Mouse (Mus musculus) liver, embryonic 12.5 days (tissue): ENCODE data around the gene Map3k3. TPM values are rescaled to one million over a fixed set of nuclear protein-coding genes. Genes with fewer than 3 reads are reported as not detected.

Experiments
- ATAC-seq: fragments of 200-750 bp; cut with Nextera tagmentation; 2 replicates; pipeline ENCODE4 v1.8.0; 2017; ENCODE audit warnings: moderate number of reproducible peaks, mild to moderate bottlenecking, moderate library complexity
- H3K27ac ChIP-seq: fragments of 300-500 bp; sonication (generic); 2 replicates; pipeline ENCODE4 v1.5.1; 2016; ENCODE audit warnings: mild to moderate bottlenecking
- H3K27me3 ChIP-seq: fragments of 300-500 bp; sonication (generic); replicated peaks from 2 replicates; pipeline ENCODE4 v1.6.1; 2016; ENCODE audit warnings: mild to moderate bottlenecking, moderate library complexity
- H3K36me3 ChIP-seq: fragments of 300-500 bp; sonication (generic); 2 replicates; pipeline ENCODE4 v1.6.1; 2016; ENCODE audit warnings: mild to moderate bottlenecking, moderate library complexity
- H3K4me1 ChIP-seq: fragments of 300-500 bp; sonication (generic); 2 replicates; pipeline ENCODE4 v1.6.1; 2016
- H3K4me2 ChIP-seq: fragments of 300-500 bp; sonication (generic); 2 replicates; pipeline ENCODE4 v1.6.1; 2016; ENCODE audit warnings: mild to moderate bottlenecking, moderate library complexity
- H3K4me3 ChIP-seq: fragments of 300-500 bp; sonication (generic); 2 replicates; pipeline ENCODE4 v1.5.1; 2016; ENCODE audit warnings: mild to moderate bottlenecking, moderate library complexity
- H3K9ac ChIP-seq: fragments of 300-500 bp; sonication (generic); 2 replicates; pipeline ENCODE4 v1.6.1; 2016; ENCODE audit warnings: mild to moderate bottlenecking, moderate library complexity
- H3K9me3 ChIP-seq: fragments of 300-500 bp; sonication (generic); replicated peaks from 2 replicates; pipeline ENCODE4 v1.6.1; 2016; ENCODE audit warnings: mild to moderate bottlenecking, moderate library complexity
- WGBS: fragments of 180-500 bp; shearing (Covaris S2); methylation state at CpG from one replicate; pipeline ENCODE4 v1.1.7; 2016; ENCODE audit not compliant: insufficient replicate concordance; 5-methylcytosine and 5-hydroxymethylcytosine counted together
- polyA plus RNA-seq: library from polyadenylated mRNA; unstranded; fragments of >200 nt; fragmentation: Nextera tagmentation; extraction: Ambion mirVana; gene quantifications from 2 replicates; pipeline ENCODE4 v1.2.1, GENCODE M21; 2016

Gene Map3k3
- polyA plus RNA-seq, 1 experiment from 2014 or later: 11.2 TPM

- ATAC-seq: peak; percentile 13
- H3K27ac ChIP-seq: peak within 1 kb of the TSS; percentile 82
- WGBS: 39% methylated on average over 22 of the region's 22 CpGs
- H3K4me2 ChIP-seq: peak within 1 kb of the TSS; percentile 99
- peaks cover 37% of the 10 kb centered on the region for H3K27me3 ChIP-seq
- H3K4me1 ChIP-seq: peaks cover 36% of the 10 kb centered on the region
- H3K9ac ChIP-seq: peak within 1 kb of the TSS; percentile 81
- peak within 1 kb of the TSS; percentile 74 for H3K4me3 ChIP-seq
- no peaks in the 10 kb centered on the region for H3K9me3 ChIP-seq
- peaks cover 42% of the 10 kb centered on the region for H3K36me3 ChIP-seq
Measured at GRCm38 (mm10) chr11:106160841-106161721, 76.7 kb downstream of the Map3k3 start, which contains the start of the genes Gm10840 and Limd2. TSS of gene Gm10840 (plus strand) at chr11:106160850. TSS of gene Limd2 (minus strand) at chr11:106160860.

- Histone ChIP-seq H3K36me3 (peaks cover 39% of the 10 kb centered on the region), H3K27ac (no peak overlapping the region), H3K4me1 (peaks cover 30% of the 10 kb centered on the region), H3K27me3 (peaks cover 37% of the 10 kb centered on the region), H3K4me2 (no peak overlapping the region), H3K4me3 (no peak overlapping the region), H3K9ac (no peak overlapping the region), H3K9me3 (no peaks in the 10 kb centered on the region)
- ATAC-seq: no peak
- whole genome bisulfite sequencing: 71% methylated on average over 2 of the region's 2 CpGs
Measured at GRCm38 (mm10) chr11:106162237-106162636, 77.8 kb downstream of the Map3k3 start.

GRCm38 (mm10) chr11:106163546-106163945, 79.1 kb downstream of the Map3k3 start:
- peak overlapping the region; percentile 22; the same call in 1 of the 2 replicates for H3K27ac ChIP-seq
- H3K4me2 ChIP-seq: no peak overlapping the region
- H3K4me3 ChIP-seq: no peak overlapping the region
- peaks cover 32% of the 10 kb centered on the region for H3K27me3 ChIP-seq
- ATAC-seq: no peak
- H3K9me3 ChIP-seq: no peaks in the 10 kb centered on the region
- H3K36me3 ChIP-seq: peaks cover 38% of the 10 kb centered on the region
- H3K4me1 ChIP-seq: peaks cover 25% of the 10 kb centered on the region
- H3K9ac ChIP-seq: no peak overlapping the region
- WGBS: 64% methylated on average over 4 of the region's 4 CpGs

GRCm38 (mm10) chr11:106164601-106165180, 80.3 kb downstream of the Map3k3 start:
- Histone ChIP-seq H3K4me1 (peaks cover 14% of the 10 kb centered on the region), H3K9ac (no peak overlapping the region), H3K36me3 (peaks cover 40% of the 10 kb centered on the region), H3K27ac (no peak overlapping the region), H3K4me3 (no peak overlapping the region), H3K4me2 (no peak overlapping the region; the same call in 1 of the 2 replicates), H3K9me3 (no peaks in the 10 kb centered on the region), H3K27me3 (peaks cover 20% of the 10 kb centered on the region)
- WGBS: 83% methylated on average over 16 of the region's 16 CpGs
- ATAC-seq: no peak

- H3K4me2 ChIP-seq: no peak overlapping the region
- H3K4me1 ChIP-seq: peaks cover under 1% of the 10 kb centered on the region
- H3K9me3 ChIP-seq: no peaks in the 10 kb centered on the region
- WGBS: 66% methylated on average over 5 of the region's 5 CpGs
- no peaks in the 10 kb centered on the region for H3K27me3 ChIP-seq
- H3K27ac ChIP-seq: no peak overlapping the region
- H3K4me3 ChIP-seq: no peak overlapping the region
- no peak overlapping the region for H3K9ac ChIP-seq
- peaks cover 50% of the 10 kb centered on the region for H3K36me3 ChIP-seq
- ATAC-seq: no peak
Measured at GRCm38 (mm10) chr11:106167435-106167834, 83.0 kb downstream of the Map3k3 start.

DNA sequence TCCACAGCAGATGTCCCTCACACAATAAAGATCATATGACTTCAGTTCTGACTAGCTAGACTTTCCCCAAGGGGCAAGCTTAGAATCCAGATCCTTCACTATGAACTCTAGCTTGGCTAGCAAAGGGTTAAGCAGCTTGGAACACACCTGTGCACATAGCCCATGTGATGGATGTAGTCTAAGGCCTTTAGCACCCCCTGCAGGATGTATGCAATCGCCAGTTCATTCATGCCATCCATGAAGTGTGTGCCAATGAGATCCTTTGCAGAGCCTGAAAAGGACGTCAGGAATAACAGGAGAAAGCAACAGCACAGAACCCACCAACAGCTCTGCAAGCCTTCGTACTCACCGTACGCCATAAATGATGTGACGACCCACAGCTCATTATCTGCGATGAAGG, 86.4 kb downstream of the Map3k3 start:
- no peak overlapping the region for H3K27ac ChIP-seq
- H3K4me2 ChIP-seq: no peak overlapping the region
- ATAC-seq: no peak
- H3K36me3 ChIP-seq: peaks cover 34% of the 10 kb centered on the region
- no peaks in the 10 kb centered on the region for H3K9me3 ChIP-seq
- 80% methylated on average over 7 of the region's 7 CpGs for WGBS
- no peak overlapping the region for H3K4me3 ChIP-seq
- peaks cover 15% of the 10 kb centered on the region for H3K4me1 ChIP-seq
- H3K9ac ChIP-seq: no peak overlapping the region
- no peaks in the 10 kb centered on the region for H3K27me3 ChIP-seq

GRCm38 (mm10) chr11:106173228-106173627, 88.8 kb downstream of the Map3k3 start:
- ATAC-seq: no peak
- Histone ChIP-seq H3K9me3 (no peaks in the 10 kb centered on the region), H3K36me3 (peaks cover 17% of the 10 kb centered on the region), H3K4me3 (no peak overlapping the region), H3K9ac (no peak overlapping the region), H3K4me2 (no peak overlapping the region), H3K27ac (no peak overlapping the region), H3K27me3 (no peaks in the 10 kb centered on the region), H3K4me1 (peaks cover 39% of the 10 kb centered on the region)
- 65% methylated on average over 2 of the region's 2 CpGs for WGBS

GRCm38 (mm10) chr11:106174372-106174771, 90.0 kb downstream of the Map3k3 start:
- H3K36me3 ChIP-seq: peaks cover 15% of the 10 kb centered on the region; the same call in 1 of the 2 replicates
- 71% methylated on average over 5 of the region's 5 CpGs for WGBS
- no peak for ATAC-seq
- H3K9ac ChIP-seq: no peak overlapping the region
- H3K9me3 ChIP-seq: no peaks in the 10 kb centered on the region
- peaks cover 47% of the 10 kb centered on the region for H3K4me1 ChIP-seq
- no peak overlapping the region for H3K4me2 ChIP-seq
- H3K27ac ChIP-seq: no peak overlapping the region
- H3K4me3 ChIP-seq: no peak overlapping the region
- no peaks in the 10 kb centered on the region for H3K27me3 ChIP-seq

DNA sequence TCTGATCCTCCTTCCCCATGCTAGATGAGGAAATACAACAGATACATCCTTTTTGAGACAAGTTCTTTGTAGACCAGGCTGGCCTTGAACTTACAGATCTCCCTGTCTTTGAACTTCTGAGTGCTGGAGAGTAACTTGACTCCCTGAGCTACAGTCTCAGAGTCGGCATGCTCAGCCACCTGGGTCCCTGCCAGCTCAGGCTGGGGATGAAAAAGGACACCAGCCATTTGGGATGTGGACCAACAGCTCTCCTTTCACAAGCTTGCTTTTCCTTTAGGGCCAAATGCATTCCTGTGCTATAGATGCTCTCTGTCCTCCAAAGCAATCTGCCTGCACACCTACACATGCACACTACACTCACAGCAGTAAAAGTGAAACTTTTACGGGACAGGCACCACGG, 90.7 kb downstream of the Map3k3 start:
- Histone ChIP-seq H3K27me3 (no peaks in the 10 kb centered on the region), H3K4me1 (peaks cover 54% of the 10 kb centered on the region), H3K27ac (no peak overlapping the region), H3K4me2 (no peak overlapping the region), H3K4me3 (no peak overlapping the region), H3K36me3 (peaks cover 13% of the 10 kb centered on the region; the same call in 1 of the 2 replicates), H3K9me3 (no peaks in the 10 kb centered on the region), H3K9ac (no peak overlapping the region)
- no peak for ATAC-seq
- 69% methylated on average over 3 of the region's 3 CpGs for WGBS

DNA sequence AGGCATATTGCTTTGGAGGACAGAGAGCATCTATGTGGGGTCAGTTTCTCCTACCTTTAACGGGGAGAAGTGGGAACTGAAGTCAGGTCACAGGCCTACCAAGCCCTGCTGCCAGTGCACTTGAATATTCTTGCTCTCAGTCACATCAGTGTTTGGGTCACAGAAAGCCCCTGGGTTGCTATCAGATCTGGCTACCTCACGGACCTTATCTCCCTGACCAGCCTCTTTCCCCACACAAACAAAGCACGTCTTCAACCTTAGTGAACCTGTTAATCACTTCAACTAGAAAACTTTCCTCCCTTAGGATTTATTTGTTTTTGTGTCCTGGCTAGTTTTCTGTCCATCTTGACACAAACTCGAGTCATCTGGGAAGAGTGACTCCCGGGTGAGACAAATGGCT, 92.0 kb downstream of the Map3k3 start:
- no peaks in the 10 kb centered on the region for H3K27me3 ChIP-seq
- peaks cover 57% of the 10 kb centered on the region for H3K4me1 ChIP-seq
- no peak overlapping the region for H3K4me3 ChIP-seq
- no peak overlapping the region for H3K4me2 ChIP-seq
- H3K9ac ChIP-seq: no peak overlapping the region
- ATAC-seq: no peak
- 48% methylated on average over 5 of the region's 5 CpGs for WGBS
- H3K36me3 ChIP-seq: peaks cover 5% of the 10 kb centered on the region; the same call in 1 of the 2 replicates
- no peaks in the 10 kb centered on the region for H3K9me3 ChIP-seq
- no peak overlapping the region for H3K27ac ChIP-seq

- 53% methylated on average over 5 of the region's 5 CpGs for WGBS
- no peaks in the 10 kb centered on the region for H3K9me3 ChIP-seq
- peak; percentile 94 for ATAC-seq
- peak overlapping the region; percentile 64 for H3K27ac ChIP-seq
- H3K36me3 ChIP-seq: no peaks in the 10 kb centered on the region
- H3K9ac ChIP-seq: no peak overlapping the region
- H3K4me2 ChIP-seq: peak overlapping the region; percentile 45
- H3K4me3 ChIP-seq: no peak overlapping the region
- H3K27me3 ChIP-seq: no peaks in the 10 kb centered on the region
- H3K4me1 ChIP-seq: peaks cover 50% of the 10 kb centered on the region
Measured at GRCm38 (mm10) chr11:106178036-106178782, 93.8 kb downstream of the Map3k3 start.
